Mouse (Mus musculus) T-helper 17 cell (primary cell): ENCODE data around the gene Dctn5.

Experiments
- in situ Hi-C, 2 experiments: fragments of 300-600 bp; cut with MboI, MseI; formaldehyde crosslinking; loops; 1 replicate in 1 of 2; 2 replicates in 1 of 2; pipeline ENCODE4 v1.15.1; 2025; ENCODE audit warnings: high pct_unique_total_duplicates in 2 of 2

Dctn5 gene

DNA sequence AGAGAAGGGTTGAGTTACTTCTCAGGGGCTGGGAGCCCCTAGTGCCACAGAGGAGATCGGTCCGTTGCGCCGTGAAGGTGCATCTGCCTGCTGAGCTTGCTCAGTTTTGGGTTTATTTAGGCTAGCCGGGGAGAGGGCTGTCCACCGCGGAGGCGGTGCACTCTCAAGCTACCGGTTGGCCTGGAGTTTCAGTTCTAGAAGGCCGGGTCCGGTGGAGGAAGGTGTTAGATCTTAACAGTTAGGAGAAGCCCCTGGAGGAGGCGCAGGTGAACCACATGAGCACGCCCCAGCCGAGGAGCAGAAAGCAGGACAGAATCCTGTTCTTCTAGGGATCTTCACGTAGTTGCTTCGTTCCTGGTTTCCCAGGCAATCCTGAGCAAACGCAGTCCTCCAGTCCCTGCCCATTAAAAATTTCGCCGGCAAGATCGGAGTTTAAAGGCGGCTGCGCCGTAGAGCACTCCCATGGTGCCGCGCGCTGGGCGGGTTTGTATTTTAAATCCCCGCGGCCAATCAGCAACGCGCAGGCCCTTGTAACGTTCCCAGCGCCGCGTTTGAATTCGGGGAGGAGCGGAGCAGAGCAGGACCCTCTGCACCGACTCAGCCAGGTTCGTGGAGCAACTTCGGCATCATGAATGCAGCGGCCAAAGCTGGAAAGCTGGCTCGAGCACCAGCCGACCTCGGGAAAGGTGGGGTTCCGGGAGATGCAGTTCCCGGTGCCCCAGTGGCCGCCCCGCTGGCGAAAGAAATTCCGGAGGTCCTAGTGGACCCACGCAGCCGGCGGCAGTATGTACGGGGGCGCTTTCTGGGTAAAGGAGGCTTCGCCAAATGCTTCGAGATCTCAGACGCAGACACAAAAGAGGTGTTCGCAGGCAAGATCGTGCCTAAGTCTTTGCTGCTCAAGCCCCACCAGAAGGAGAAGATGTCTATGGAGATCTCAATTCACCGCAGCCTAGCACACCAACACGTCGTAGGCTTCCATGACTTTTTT lies 26.4 kb downstream of the Dctn5 start, which contains the start of gene Plk1:
Gene Plk1, plus strand, starts transcription at position 525 of the 988 bp plus-strand sequence.
- in situ Hi-C loops: loop anchor here in 1 of 2 experiments (10.0 kb wide), 1 partner anchor 284 kb away; no protein-coding TSS in a partner anchor

- in situ Hi-C loops: loop anchor here in 1 of 2 experiments (5.0 kb wide), 1 partner anchor 63 kb away; no protein-coding TSS in a partner anchor
Measured at GRCm38 (mm10) chr7:122160037-122160436, 27.2 kb downstream of the Dctn5 start.

- in situ Hi-C loops: loop anchor here in 1 of 2 experiments (5.0 kb wide), 1 partner anchor 66 kb away; no protein-coding TSS in a partner anchor
Measured at GRCm38 (mm10) chr7:122163766-122164165, 30.9 kb downstream of the Dctn5 start.

GRCm38 (mm10) chr7:122167203-122167602 lies 34.4 kb downstream of the Dctn5 start:
- in situ Hi-C loops: no loop called here

- in situ Hi-C loops: no loop called here
Measured at GRCm38 (mm10) chr7:122170705-122171104, 37.9 kb downstream of the Dctn5 start.

DNA sequence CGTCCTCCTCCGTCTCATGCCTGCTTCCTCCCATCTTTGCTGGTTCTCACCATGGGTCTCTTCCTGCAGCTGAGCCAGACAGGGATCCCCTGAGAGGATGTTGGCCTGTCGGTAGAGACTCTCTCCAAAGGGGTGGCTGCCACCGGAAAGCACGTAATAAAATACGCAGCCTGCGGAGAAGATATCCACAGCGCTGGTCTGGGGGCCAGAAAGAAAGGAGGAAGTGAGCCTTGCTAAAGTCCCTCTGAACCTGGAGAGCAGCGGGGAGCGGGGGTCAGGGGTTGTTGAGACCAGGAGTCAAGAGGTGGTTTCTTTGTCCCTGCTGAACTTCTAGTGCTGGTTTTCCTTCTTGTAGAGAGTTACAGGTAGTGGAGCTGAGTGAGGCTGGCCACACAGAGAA lies 38.8 kb downstream of the Dctn5 start:
- in situ Hi-C loops: no loop called here

GRCm38 (mm10) chr7:122180720-122181119 lies 47.9 kb downstream of the Dctn5 start:
- in situ Hi-C loops: loop anchor here in 1 of 2 experiments (10.0 kb wide), 1 partner anchor 726 kb away; no protein-coding TSS in a partner anchor

GRCm38 (mm10) chr7:122184569-122184968 lies 51.7 kb downstream of the Dctn5 start:
- in situ Hi-C loops: loop anchor here in 1 of 2 experiments (10.0 kb wide), 1 partner anchor 730 kb away; no protein-coding TSS in a partner anchor

DNA sequence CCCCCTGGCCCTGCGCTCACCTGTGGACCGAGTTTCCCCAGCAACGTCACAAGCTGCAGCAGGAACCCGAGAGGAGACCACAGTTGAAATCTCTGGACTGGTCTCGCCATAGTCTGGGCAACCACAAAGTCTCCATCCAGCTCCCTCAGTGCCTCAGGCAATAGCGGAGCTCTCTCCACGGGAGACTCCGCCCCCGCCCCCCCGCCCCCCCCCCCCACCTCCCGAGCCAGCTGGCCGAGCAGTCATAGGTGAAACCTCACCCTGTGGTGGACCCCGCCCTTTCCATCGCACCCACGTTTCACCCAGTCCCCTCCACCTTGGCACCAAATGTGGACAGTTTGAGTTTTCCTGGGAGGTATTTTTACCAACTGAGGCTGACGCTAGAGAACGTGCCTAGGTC lies 53.2 kb downstream of the Dctn5 start, which contains the start of gene Ern2:
Gene Ern2, minus strand, starts transcription at position 165 of the 400 bp plus-strand sequence.
- in situ Hi-C loops: loop anchor here in 1 of 2 experiments (10.0 kb wide), 1 partner anchor 731 kb away; no protein-coding TSS in a partner anchor

DNA sequence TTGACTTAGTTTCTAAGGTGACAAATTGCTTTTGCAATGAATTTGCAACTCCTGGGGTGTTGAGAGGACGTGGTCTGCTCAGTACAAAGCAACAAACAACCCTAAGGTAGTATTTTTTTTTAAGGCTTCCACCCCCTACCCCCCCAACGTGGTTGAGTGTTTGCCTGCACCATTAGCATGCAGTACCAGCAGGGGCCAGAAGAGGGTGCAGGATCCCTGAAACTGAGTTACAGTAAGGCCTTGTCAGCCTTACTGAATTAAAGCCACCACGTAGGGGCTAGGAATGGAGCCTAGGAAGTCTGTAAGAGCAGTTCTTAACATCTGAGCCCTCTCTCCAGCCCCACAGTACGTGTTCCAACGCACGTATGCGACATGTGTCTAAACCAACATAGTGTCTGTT lies 56.6 kb downstream of the Dctn5 start:
- in situ Hi-C loops: loop anchor here in 1 of 2 experiments (10.0 kb wide), 1 partner anchor 735 kb away; no protein-coding TSS in a partner anchor

- in situ Hi-C loops: no loop called here
Measured at GRCm38 (mm10) chr7:122191097-122191496, 58.3 kb downstream of the Dctn5 start.

GRCm38 (mm10) chr7:122193919-122194318 lies 61.1 kb downstream of the Dctn5 start:
- in situ Hi-C loops: no loop called here

GRCm38 (mm10) chr7:122196771-122197170 lies 63.9 kb downstream of the Dctn5 start:
- in situ Hi-C loops: no loop called here

DNA sequence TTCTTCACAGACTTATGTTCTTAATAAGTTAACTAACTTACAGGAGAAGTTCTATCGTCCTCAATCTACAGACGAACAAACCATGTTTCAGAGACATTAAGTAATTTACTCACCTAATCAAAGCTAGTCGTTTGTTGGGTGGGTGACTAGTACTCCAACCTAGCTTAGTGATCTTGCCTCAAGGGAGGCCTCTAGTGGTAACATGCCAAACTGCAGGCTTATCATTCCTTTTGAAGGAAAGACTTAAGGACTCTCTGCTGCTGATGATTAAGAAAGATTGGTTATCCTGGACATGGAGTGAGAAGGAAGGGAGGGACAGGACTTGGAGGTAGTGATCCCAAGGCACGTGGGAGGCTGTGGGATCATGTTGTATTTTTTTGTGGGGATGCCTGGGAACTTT lies 64.5 kb downstream of the Dctn5 start:
- in situ Hi-C loops: no loop called here
